18 mouse cellular contexts compared by ENCODE assay signal in genomic region chr1:38992365-38992764, GRCm38 (mm10). TPM values are rescaled to one million over a fixed set of nuclear protein-coding genes. Genes with fewer than 3 reads are reported as not detected.
DNase-seq lines count a peak whose midpoint lies in the region; ATAC-seq and TF ChIP-seq lines count a peak whose summit lies in the region.
"Had no signal": no experiment of that assay in that cellular context is flagged by ENCODE, and none has a peak within 500 bp of the region (broad histone marks: within the 10 kb centered on the region; RNA-seq: fewer than 3 reads in every experiment).

No protein-coding gene starts in this region.

- H3K36me3 ChIP-seq in heart, embryonic 16.5 days (ENCODE audit: control insufficient read depth, insufficient read depth): peaks cover 39% of the 10 kb centered on the region
- H3K36me3 ChIP-seq in heart, embryonic 10.5 days: peaks cover 68% of the 10 kb centered on the region
- H3K36me3 ChIP-seq in liver, adult 2 months (ENCODE audit: control insufficient read depth, insufficient read depth, low read length): peaks cover 28% of the 10 kb centered on the region
- peaks cover 26% of the 10 kb centered on the region for H3K36me3 ChIP-seq in liver, postnatal 0 days (replicated peaks; ENCODE audit: insufficient read depth, low read length)
- peaks cover 30% of the 10 kb centered on the region for H3K36me3 ChIP-seq in myocyte (ENCODE audit: control insufficient read depth, insufficient read depth)
- peaks cover 2% of the 10 kb centered on the region; the same call in 1 of the 2 replicates for H3K36me3 ChIP-seq in midbrain, embryonic 11.5 days (ENCODE audit: control insufficient read depth, insufficient read depth, low read length)
- H3K36me3 ChIP-seq in forebrain, embryonic 15.5 days: peaks cover 46% of the 10 kb centered on the region

- H3K27ac ChIP-seq in heart, embryonic 16.5 days (ENCODE audit: low read length): no peak overlapping the region
- H3K27ac ChIP-seq in heart, embryonic 10.5 days: no peak overlapping the region
- no peak overlapping the region for H3K27ac ChIP-seq in liver, adult 2 months (replicated peaks; ENCODE audit: insufficient read depth, low read depth, low read length)
- H3K27ac ChIP-seq in liver, postnatal 0 days (ENCODE audit: low read depth): no peak overlapping the region
- no peak overlapping the region for H3K27ac ChIP-seq in midbrain, embryonic 11.5 days (ENCODE audit: low read depth, low read length)
- H3K27ac ChIP-seq in forebrain, embryonic 15.5 days (replicated peaks): no peak overlapping the region
- H3K27ac ChIP-seq: forebrain, embryonic 12.5 days; midbrain, embryonic 10.5 days had no signal

- no peak overlapping the region for H3ac ChIP-seq in myocyte (ENCODE audit: control insufficient read depth, insufficient read length)

- H3K4me2 ChIP-seq in heart, embryonic 16.5 days (ENCODE audit: low read depth, low read length): no peak overlapping the region
- H3K4me2 ChIP-seq in liver, postnatal 0 days (ENCODE audit: low read depth, low read length): no peak overlapping the region
- H3K4me2 ChIP-seq in myocyte (ENCODE audit: low read depth): peak overlapping the region; percentile 27
- no peak overlapping the region for H3K4me2 ChIP-seq in midbrain, embryonic 11.5 days
- H3K4me2 ChIP-seq in forebrain, embryonic 15.5 days (replicated peaks): no peak overlapping the region
- H3K4me2 ChIP-seq: forebrain, embryonic 12.5 days had no signal

- H3K79me2 ChIP-seq in liver, adult 2 months (ENCODE audit: control insufficient read depth, insufficient read depth, low read length): peaks cover 6% of the 10 kb centered on the region; the same call in 1 of the 2 replicates
- peaks cover 48% of the 10 kb centered on the region for H3K79me2 ChIP-seq in myocyte (ENCODE audit: control insufficient read depth, insufficient read depth)

- no peak overlapping the region for H3K4me3 ChIP-seq in heart, embryonic 16.5 days (ENCODE audit: low read length)
- no peak overlapping the region for H3K4me3 ChIP-seq in heart, embryonic 10.5 days
- H3K4me3 ChIP-seq in liver, adult 2 months (ENCODE audit: insufficient read depth, low read depth, low read length): no peak overlapping the region
- H3K4me3 ChIP-seq in liver, postnatal 0 days (ENCODE audit: low read depth, low read length): no peak overlapping the region
- no peak overlapping the region for H3K4me3 ChIP-seq in myocyte
- H3K4me3 ChIP-seq in midbrain, embryonic 11.5 days (ENCODE audit: low read depth, low read length): no peak overlapping the region
- no peak overlapping the region for H3K4me3 ChIP-seq in forebrain, embryonic 15.5 days
- H3K4me3 ChIP-seq: forebrain, embryonic 12.5 days; midbrain, embryonic 10.5 days had no signal

- 58% methylated on average over 3 of the region's 3 CpGs for WGBS in heart, embryonic 16.5 days
- WGBS in heart, embryonic 10.5 days: 89% methylated on average over 3 of the region's 3 CpGs
- 62% methylated on average over 3 of the region's 3 CpGs for WGBS in liver, adult 2 months
- WGBS in liver, postnatal 0 days (ENCODE audit: insufficient replicate concordance): 80% methylated on average over 3 of the region's 3 CpGs
- 93% methylated on average over 3 of the region's 3 CpGs for WGBS in midbrain, embryonic 11.5 days
- WGBS in forebrain, embryonic 15.5 days: 63% methylated on average over 3 of the region's 3 CpGs

- DNase-seq in heart, embryonic 10.5 days (ENCODE audit: low spot score): no peak
- peak; percentile 40 for DNase-seq in liver, adult 2 months (ENCODE audit: extremely low read depth, low read depth, low spot score)
- no peak for DNase-seq in liver, postnatal 0 days
- peak; percentile 64 for DNase-seq in cerebellum, adult 9-10 months
- no peak for DNase-seq in midbrain, embryonic 11.5 days (ENCODE audit: low spot score, missing footprints)
- DNase-seq: gastrocnemius, postnatal 25 days; liver had no signal

- TF ChIP-seq CTCF in liver, adult 2 months (IDR thresholded peaks at IDR 0.05; ENCODE audit: low read depth, low read length): no peak
- no peak for TF ChIP-seq CTCF in liver, postnatal 0 days (IDR thresholded peaks at IDR 0.05; ENCODE audit: low read depth)

- peaks cover 22% of the 10 kb centered on the region for H3K4me1 ChIP-seq in heart, embryonic 16.5 days (ENCODE audit: control insufficient read depth, insufficient read depth, low read length)
- peaks cover 9% of the 10 kb centered on the region for H3K4me1 ChIP-seq in heart, embryonic 10.5 days
- H3K4me1 ChIP-seq in liver, adult 2 months (ENCODE audit: control insufficient read depth, insufficient read depth, low read length): peaks cover 5% of the 10 kb centered on the region
- peaks cover 5% of the 10 kb centered on the region; the same call in 1 of the 2 replicates for H3K4me1 ChIP-seq in liver, postnatal 0 days (ENCODE audit: insufficient read depth)
- peaks cover 5% of the 10 kb centered on the region for H3K4me1 ChIP-seq in midbrain, embryonic 11.5 days (ENCODE audit: control insufficient read depth, insufficient read depth, low read length)
- H3K4me1 ChIP-seq in forebrain, embryonic 15.5 days: peaks cover 18% of the 10 kb centered on the region

- H3K27me3 ChIP-seq in heart, embryonic 16.5 days (ENCODE audit: control insufficient read depth, insufficient read depth, low read length): no peaks in the 10 kb centered on the region
- H3K27me3 ChIP-seq in heart, embryonic 10.5 days (ENCODE audit: insufficient read depth, poor library complexity, severe bottlenecking): no peaks in the 10 kb centered on the region
- no peaks in the 10 kb centered on the region for H3K27me3 ChIP-seq in liver, adult 2 months (ENCODE audit: control insufficient read depth, insufficient read depth, low read length)
- H3K27me3 ChIP-seq in liver, postnatal 0 days (ENCODE audit: insufficient read depth, low read length): no peaks in the 10 kb centered on the region
- no peaks in the 10 kb centered on the region for H3K27me3 ChIP-seq in myocyte (ENCODE audit: control insufficient read depth, insufficient read depth, insufficient read length)
- H3K27me3 ChIP-seq in midbrain, embryonic 11.5 days (ENCODE audit: control insufficient read depth, insufficient read depth, low read length): no peaks in the 10 kb centered on the region
- no peaks in the 10 kb centered on the region for H3K27me3 ChIP-seq in forebrain, embryonic 15.5 days
- H3K27me3 ChIP-seq: forebrain, embryonic 12.5 days had no signal

- TF ChIP-seq POLR2A in liver, adult 2 months (IDR thresholded peaks at IDR 0.05; ENCODE audit: extremely low read depth, insufficient read depth, low read length): no peak
- TF ChIP-seq POLR2A in myocyte (IDR thresholded peaks at IDR 0.05; ENCODE audit: insufficient read length, low read depth): no peak

- H3K9me3 ChIP-seq in heart, embryonic 16.5 days (replicated peaks; ENCODE audit: control insufficient read depth, low read length): no peaks in the 10 kb centered on the region
- H3K9me3 ChIP-seq in heart, embryonic 10.5 days: no peaks in the 10 kb centered on the region
- no peaks in the 10 kb centered on the region for H3K9me3 ChIP-seq in liver, postnatal 0 days (ENCODE audit: low read length)
- no peaks in the 10 kb centered on the region for H3K9me3 ChIP-seq in midbrain, embryonic 11.5 days (ENCODE audit: control insufficient read depth, low read length)
- no peaks in the 10 kb centered on the region for H3K9me3 ChIP-seq in forebrain, embryonic 15.5 days
- H3K9me3 ChIP-seq: forebrain, embryonic 12.5 days; midbrain, embryonic 10.5 days had no signal

- no peak for TF ChIP-seq EP300 in liver, postnatal 0 days (IDR thresholded peaks at IDR 0.05; ENCODE audit: low read depth)

- no peak for ATAC-seq in heart, embryonic 16.5 days (replicated peaks; ENCODE audit: extremely low read depth, insufficient read depth, low FRiP score)
- no peak for ATAC-seq in liver, postnatal 0 days
- ATAC-seq in midbrain, embryonic 11.5 days (ENCODE audit: low FRiP score): no peak
- ATAC-seq in forebrain, embryonic 15.5 days (replicated peaks): no peak
- ATAC-seq: CD4-positive, CD25-positive, alpha-beta regulatory T cell, adult 4 months; intestine, embryonic 16.5 days; lung, postnatal 0 days had no signal

- peak overlapping the region; percentile 15 for H3K9ac ChIP-seq in heart, embryonic 16.5 days (ENCODE audit: low read length)
- H3K9ac ChIP-seq in liver, adult 2 months (ENCODE audit: low read depth, low read length): no peak overlapping the region
- no peak overlapping the region for H3K9ac ChIP-seq in liver, postnatal 0 days (replicated peaks)
- no peak overlapping the region for H3K9ac ChIP-seq in midbrain, embryonic 11.5 days (ENCODE audit: low read length)
- no peak overlapping the region for H3K9ac ChIP-seq in forebrain, embryonic 15.5 days (replicated peaks)
- H3K9ac ChIP-seq: forebrain, embryonic 12.5 days had no signal

TF ChIP-seq in myocyte, 11 proteins besides CTCF, POLR2A, EP300 and RAD21 (continues in another document):
- TF ChIP-seq MYOG (IDR thresholded peaks at IDR 0.05; ENCODE audit: control insufficient read depth in 1 of 3, insufficient read depth in 1 of 3, insufficient read length in 2 of 3, low read depth in 2 of 3) (peak in 2 of 3 experiments; percentile 69 to 84), SRF (IDR thresholded peaks at IDR 0.05; ENCODE audit: control insufficient read depth, insufficient read length, low read depth) (no peak), MYOD1 (IDR thresholded peaks at IDR 0.05; ENCODE audit: control insufficient read depth in 1 of 3, insufficient read length in 2 of 3, low read depth in 2 of 3) (peak in 2 of 3 experiments; percentile 82 to 86), TCF3 (IDR thresholded peaks at IDR 0.05; ENCODE audit: insufficient read length, low read depth) (no peak)

RNA-seq across cellular contexts. Expression of gene Pdcl3, which starts 7.0 kb away (rescaled TPM):
- polyA plus RNA-seq in heart, embryonic 16.5 days (2015; fragmentation: Nextera tagmentation; extraction: Ambion mirVana): 125 and 156 TPM in 2 replicates
- 161 and 170 TPM in 2 replicates for polyA plus RNA-seq in heart, embryonic 10.5 days (2016; fragmentation: Nextera tagmentation; extraction: Ambion mirVana)
- total RNA-seq in liver, adult 2 months (2014; rRNA removed): 14.7 and 19.0 TPM in 2 replicates
- polyA plus RNA-seq in liver, adult 2 months (2012; rRNA removed): 9.5 and 12.3 TPM in 2 replicates
- polyA plus RNA-seq in liver, postnatal 0 days (2015; fragmentation: Nextera tagmentation; extraction: Ambion mirVana): 42.5 and 42.8 TPM in 2 replicates
- polyA plus RNA-seq in myocyte (2012; fragmentation: generic; extraction: Trizol): 84.9 TPM
- polyA plus RNA-seq in midbrain, embryonic 11.5 days (2014; fragmentation: Nextera tagmentation; extraction: Ambion mirVana): 161 and 174 TPM in 2 replicates
- 169 and 174 TPM in 2 replicates for polyA plus RNA-seq in forebrain, embryonic 15.5 days (2015; fragmentation: Nextera tagmentation; extraction: Ambion mirVana)

RNA-seq across cellular contexts. Expression of gene Nms, which starts 53.4 kb away (rescaled TPM):
- not detected in 2 replicates for polyA plus RNA-seq in heart, embryonic 16.5 days (2015; fragmentation: Nextera tagmentation; extraction: Ambion mirVana)
- not detected in 2 replicates for polyA plus RNA-seq in heart, embryonic 10.5 days (2016; fragmentation: Nextera tagmentation; extraction: Ambion mirVana)
- total RNA-seq in liver, adult 2 months (2014; rRNA removed): not detected in 2 replicates
- not detected in 2 replicates for polyA plus RNA-seq in liver, adult 2 months (2012; rRNA removed)
- not detected in 2 replicates for polyA plus RNA-seq in liver, postnatal 0 days (2015; fragmentation: Nextera tagmentation; extraction: Ambion mirVana)
- not detected for polyA plus RNA-seq in myocyte (2012; fragmentation: generic; extraction: Trizol)
- 0.22 and 0.31 TPM in 2 replicates for polyA plus RNA-seq in midbrain, embryonic 11.5 days (2014; fragmentation: Nextera tagmentation; extraction: Ambion mirVana)
- polyA plus RNA-seq in forebrain, embryonic 15.5 days (2015; fragmentation: Nextera tagmentation; extraction: Ambion mirVana): 0.31 and 0.40 TPM in 2 replicates
- total RNA-seq: gastrocnemius, postnatal 25 days; hematopoietic stem cell, adult 5-6 weeks; left cerebral cortex, adult 18-20 months had no signal
- polyA plus RNA-seq: CD4-positive, CD25-positive, alpha-beta regulatory T cell, adult 4 months; forebrain, embryonic 12.5 days; intestine, embryonic 16.5 days; lung, postnatal 0 days; midbrain, embryonic 10.5 days; stomach, embryonic 16.5 days had no signal

Comparison
In these comparisons a context has a peak if more than half of its experiments do, and no peak if none do; other contexts are left out.
1. DNase-seq: peak in liver, adult 2 months (single experiment) and cerebellum, adult 9-10 months (single experiment); none in heart, embryonic 10.5 days (single experiment), liver, postnatal 0 days (single experiment) and midbrain, embryonic 11.5 days (single experiment).